Mouse (Mus musculus): ENCODE measurements around the gene Dnm3.

DNA sequence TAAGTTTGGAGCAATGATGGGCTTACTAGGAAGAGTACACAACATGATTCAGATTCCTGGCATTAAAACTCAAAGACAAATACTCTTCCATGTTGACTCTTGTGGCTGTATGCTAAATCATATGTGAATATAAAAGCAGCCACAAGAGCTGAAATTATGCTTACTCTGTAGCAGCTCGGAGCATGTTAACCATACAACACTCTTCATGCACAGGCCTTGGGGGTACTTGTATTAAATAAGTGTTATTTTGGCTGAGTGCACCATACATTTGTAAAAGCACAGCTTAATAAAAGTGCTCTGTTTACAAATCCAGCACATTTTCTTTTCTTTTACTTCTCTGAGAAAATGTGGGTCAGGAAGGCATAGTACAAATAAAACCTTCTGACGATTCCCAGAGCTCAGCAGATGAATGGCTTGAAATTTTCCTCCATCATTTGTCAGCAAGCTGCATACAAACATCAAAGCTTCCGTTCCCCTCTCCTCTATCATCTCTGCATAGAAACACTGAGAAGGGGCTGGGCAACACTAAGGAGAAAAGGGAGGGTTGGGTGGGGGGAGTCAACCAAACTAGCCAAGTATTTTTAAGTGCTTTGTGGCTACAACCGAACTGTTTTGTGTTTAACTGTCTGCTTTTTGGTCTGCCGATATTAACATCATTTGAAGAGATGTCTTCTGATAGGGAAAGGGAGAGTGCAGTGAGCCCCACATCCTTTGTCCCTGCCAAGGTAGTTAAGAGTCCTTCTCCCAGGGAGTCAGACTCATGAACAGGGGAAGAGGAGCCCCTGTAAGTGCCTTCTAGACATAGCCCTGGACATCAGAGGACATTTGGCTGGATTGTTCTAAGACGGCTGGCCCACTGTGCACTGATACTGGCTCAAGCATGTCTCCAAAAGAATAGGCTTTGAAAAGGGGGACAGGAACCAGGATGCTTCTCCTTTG lies 333.6 kb downstream of the Dnm3 start:
- TF ChIP-seq MAX (IDR thresholded peaks at IDR 0.05; ENCODE audit: low read depth) (no peak), POLR2A (IDR thresholded peaks at IDR 0.05; ENCODE audit: insufficient read length, low read depth) (no peak)
